Mouse (Mus musculus) midbrain, embryonic 11.5 days (tissue): ENCODE measurements around the gene Phgr1. TPM values are rescaled to one million over a fixed set of nuclear protein-coding genes. Genes with fewer than 3 reads are reported as not detected.

ENCODE experiments used
- ATAC-seq: fragments of 200-750 bp; cut with Nextera tagmentation; 2 replicates; pipeline ENCODE4 v1.8.0; 2017; ENCODE audit warnings: moderate TSS enrichment, moderate library complexity; ENCODE audit not compliant: low FRiP score
- DNase-seq: peaks from one replicate; pipeline ENCODE4 v3.0.0; 2015; ENCODE audit warnings: low spot score; ENCODE audit errors: missing footprints
- H3K27ac ChIP-seq: fragments of 300-500 bp; sonication (generic); 2 replicates; pipeline ENCODE4 v1.5.1; 2014; ENCODE audit warnings: low read depth, low read length
- H3K27me3 ChIP-seq: fragments of 300-500 bp; sonication (generic); 2 replicates; pipeline ENCODE4 v1.6.1; 2014; ENCODE audit warnings: mild to moderate bottlenecking, low read length, moderate library complexity, mixed read lengths; ENCODE audit not compliant: control insufficient read depth, insufficient read depth
- H3K36me3 ChIP-seq: fragments of 300-500 bp; sonication (generic); 2 replicates; pipeline ENCODE4 v1.6.1; 2014; ENCODE audit warnings: mild to moderate bottlenecking, low read length, moderate library complexity, mixed read lengths; ENCODE audit not compliant: control insufficient read depth, insufficient read depth
- H3K4me1 ChIP-seq: fragments of 300-500 bp; sonication (generic); 2 replicates; pipeline ENCODE4 v1.6.1; 2014; ENCODE audit warnings: low read length; ENCODE audit not compliant: control insufficient read depth, insufficient read depth
- H3K4me2 ChIP-seq: fragments of 300-500 bp; sonication (generic); 2 replicates; pipeline ENCODE4 v1.6.1; 2014; ENCODE audit warnings: mild to moderate bottlenecking, moderate library complexity
- H3K4me3 ChIP-seq: fragments of 300-500 bp; sonication (generic); 2 replicates; pipeline ENCODE4 v1.5.1; 2014; ENCODE audit warnings: low read depth, low read length
- H3K9ac ChIP-seq: fragments of 300-500 bp; sonication (generic); 2 replicates; pipeline ENCODE4 v1.6.1; 2014; ENCODE audit warnings: low read length
- H3K9me3 ChIP-seq: fragments of 300-500 bp; sonication (generic); 2 replicates; pipeline ENCODE4 v1.6.1; 2016; ENCODE audit warnings: low read length; ENCODE audit not compliant: control insufficient read depth
- WGBS: fragments of 180-500 bp; shearing (Covaris S2); extraction: QIAGEN DNeasy Blood & Tissue Kit; methylation state at CpG from one replicate; pipeline ENCODE4 v1.1.7; 2014; 5-methylcytosine and 5-hydroxymethylcytosine counted together
- polyA plus RNA-seq: library from polyadenylated mRNA; unstranded; fragments of >200 nt; fragmentation: Nextera tagmentation; extraction: Ambion mirVana; gene quantifications from 2 replicates; pipeline ENCODE4 v1.2.1, GENCODE M21; 2014

The Phgr1 gene
- polyA plus RNA-seq: not detected in 2 replicates

DNA sequence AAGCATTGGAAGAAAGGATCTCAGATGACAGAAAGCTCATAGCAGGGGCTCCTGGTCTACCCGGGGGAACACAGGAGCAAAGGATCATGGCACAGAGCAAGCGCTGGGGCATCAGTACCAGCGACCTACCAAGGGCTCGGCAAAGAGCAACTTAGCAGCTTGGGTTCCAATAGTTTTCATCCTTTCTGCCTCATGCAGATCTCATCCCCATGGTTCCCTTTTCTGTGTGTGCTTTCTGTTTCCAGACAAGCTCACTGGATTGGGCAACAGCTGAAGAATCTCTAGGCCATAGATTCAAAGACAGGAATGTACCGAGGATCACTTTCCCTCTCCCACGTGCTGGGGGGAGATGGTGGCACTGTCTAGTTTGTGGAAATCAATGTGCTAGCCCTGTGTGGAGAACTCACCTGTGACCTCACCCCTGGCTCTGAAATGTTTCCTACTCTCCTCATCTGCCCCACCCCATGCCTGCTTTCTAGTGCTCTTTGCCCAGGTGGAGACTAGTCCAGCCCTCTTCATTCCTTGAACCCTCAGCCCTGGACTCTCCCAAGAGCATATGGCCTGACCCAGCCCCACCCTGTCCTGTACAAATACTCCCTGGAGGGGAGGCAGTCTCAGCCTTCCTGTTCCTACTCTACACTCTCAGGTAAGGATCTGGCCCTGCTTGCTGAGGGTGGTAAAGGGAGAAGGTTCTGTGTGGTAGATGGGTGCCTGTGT, at the start of gene Phgr1:
TSS of gene Phgr1 (plus strand) at position 612 of the 717 bp plus-strand sequence.
- 81% methylated on average over 6 of the region's 6 CpGs for WGBS
- Histone ChIP-seq H3K4me1 (no peaks in the 10 kb centered on the region), H3K4me2 (no peak within 1 kb of the TSS), H3K27me3 (no peaks in the 10 kb centered on the region), H3K27ac (no peak within 1 kb of the TSS), H3K4me3 (no peak within 1 kb of the TSS), H3K36me3 (no peaks in the 10 kb centered on the region), H3K9me3 (no peaks in the 10 kb centered on the region), H3K9ac (no peak within 1 kb of the TSS)
- ATAC-seq (no peak), DNase-seq (no peak)

GRCm38 (mm10) chr2:118723693-118724486, 48.7 kb upstream of the Phgr1 start:
- no peaks in the 10 kb centered on the region for H3K36me3 ChIP-seq
- no peaks in the 10 kb centered on the region; the same call in 1 of the 2 replicates for H3K27me3 ChIP-seq
- ATAC-seq (no peak), DNase-seq (peak; percentile 26)
- 84% methylated on average over 15 of the region's 15 CpGs for WGBS
- 0 out of 2 replicates have a peak, but pooled peaks cover 3% of the 10 kb centered on the region for H3K4me1 ChIP-seq
- H3K4me2 ChIP-seq: no peak overlapping the region
- H3K27ac ChIP-seq: no peak overlapping the region
- H3K4me3 ChIP-seq: no peak overlapping the region
- no peak overlapping the region for H3K9ac ChIP-seq
- no peaks in the 10 kb centered on the region for H3K9me3 ChIP-seq

GRCm38 (mm10) chr2:118725511-118725910, 47.1 kb upstream of the Phgr1 start:
- H3K4me2 ChIP-seq: no peak overlapping the region
- WGBS: 85% methylated on average over 4 of the region's 4 CpGs
- no peaks in the 10 kb centered on the region for H3K9me3 ChIP-seq
- ATAC-seq: no peak
- H3K27ac ChIP-seq: no peak overlapping the region
- H3K4me1 ChIP-seq: 0 out of 2 replicates have a peak, but pooled peaks cover 3% of the 10 kb centered on the region
- no peaks in the 10 kb centered on the region for H3K36me3 ChIP-seq
- peak; percentile 8 for DNase-seq
- H3K4me3 ChIP-seq: no peak overlapping the region
- peaks cover 2% of the 10 kb centered on the region; the same call in 1 of the 2 replicates for H3K27me3 ChIP-seq
- no peak overlapping the region for H3K9ac ChIP-seq

DNA sequence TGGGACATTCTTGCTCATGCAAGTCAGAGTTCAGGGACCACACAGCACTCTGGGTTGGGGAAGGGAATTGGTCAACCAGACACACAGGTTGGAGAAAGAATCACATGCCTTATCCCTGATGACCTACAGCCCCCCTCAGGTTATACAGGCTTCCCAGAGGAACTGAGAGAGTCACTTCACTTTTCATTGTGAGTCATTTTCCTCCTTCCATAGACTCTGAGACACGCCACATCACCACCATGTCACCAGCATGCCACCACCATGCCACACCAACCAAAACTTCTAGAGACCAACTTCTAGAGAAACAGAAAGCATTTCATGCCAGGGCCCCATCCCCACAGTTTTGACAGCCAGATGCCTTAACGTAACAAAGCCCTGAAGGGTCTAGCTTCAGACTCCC, 45.7 kb upstream of the Phgr1 start:
- DNase-seq (peak; percentile 39), ATAC-seq (no peak)
- peaks cover 2% of the 10 kb centered on the region; the same call in 1 of the 2 replicates for H3K27me3 ChIP-seq
- no peak overlapping the region for H3K4me3 ChIP-seq
- H3K4me1 ChIP-seq: 0 out of 2 replicates have a peak, but pooled peaks cover 3% of the 10 kb centered on the region
- no peak overlapping the region for H3K27ac ChIP-seq
- whole genome bisulfite sequencing: 77% methylated on average over 2 of the region's 2 CpGs
- no peaks in the 10 kb centered on the region for H3K9me3 ChIP-seq
- no peak overlapping the region for H3K9ac ChIP-seq
- no peak overlapping the region for H3K4me2 ChIP-seq
- no peaks in the 10 kb centered on the region for H3K36me3 ChIP-seq

DNA sequence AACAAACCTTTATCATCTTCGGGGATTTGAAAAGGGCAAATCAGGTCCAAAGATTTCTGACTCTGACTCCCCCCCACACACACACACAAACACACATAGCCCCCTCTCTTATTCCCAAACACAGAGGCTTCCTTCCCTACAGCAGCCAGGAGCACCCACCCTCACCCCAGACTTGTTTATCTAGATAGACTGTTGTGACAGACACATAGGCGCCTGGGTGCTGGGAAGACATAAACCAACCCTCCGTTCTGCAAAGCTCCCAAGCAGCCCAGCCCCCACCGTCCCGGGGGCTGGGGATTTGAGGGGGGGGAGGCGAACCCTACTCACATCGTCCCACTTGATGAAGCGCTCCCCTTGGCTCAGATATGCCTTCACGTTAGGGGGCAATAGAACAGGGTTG, 44.7 kb upstream of the Phgr1 start:
- no peak overlapping the region for H3K4me2 ChIP-seq
- peak; percentile 68 for DNase-seq
- 31% methylated on average over 9 of the region's 9 CpGs for whole genome bisulfite sequencing
- H3K27me3 ChIP-seq: peaks cover 2% of the 10 kb centered on the region; the same call in 1 of the 2 replicates
- no peak overlapping the region for H3K27ac ChIP-seq
- ATAC-seq: no peak
- no peaks in the 10 kb centered on the region for H3K36me3 ChIP-seq
- no peak overlapping the region for H3K9ac ChIP-seq
- H3K4me3 ChIP-seq: no peak overlapping the region
- 0 out of 2 replicates have a peak, but pooled peaks cover 3% of the 10 kb centered on the region for H3K4me1 ChIP-seq
- no peaks in the 10 kb centered on the region for H3K9me3 ChIP-seq

GRCm38 (mm10) chr2:118728337-118728736, 44.2 kb upstream of the Phgr1 start, which contains the start of gene Plcb2:
TSS of gene Plcb2 (minus strand) at chr2:118728438.
- DNase-seq (peak; percentile 66), ATAC-seq (0 out of 2 replicates have a peak, but pooled peaks have one; percentile 16)
- no peak within 1 kb of the TSS for H3K4me3 ChIP-seq
- peaks cover 2% of the 10 kb centered on the region; the same call in 1 of the 2 replicates for H3K27me3 ChIP-seq
- 12% methylated on average over 7 of the region's 7 CpGs for WGBS
- H3K36me3 ChIP-seq: no peaks in the 10 kb centered on the region
- H3K4me1 ChIP-seq: 0 out of 2 replicates have a peak, but pooled peaks cover 3% of the 10 kb centered on the region
- H3K9me3 ChIP-seq: no peaks in the 10 kb centered on the region
- H3K4me2 ChIP-seq: no peak within 1 kb of the TSS
- no peak within 1 kb of the TSS; the same call in 1 of the 2 replicates for H3K9ac ChIP-seq
- no peak within 1 kb of the TSS for H3K27ac ChIP-seq

DNA sequence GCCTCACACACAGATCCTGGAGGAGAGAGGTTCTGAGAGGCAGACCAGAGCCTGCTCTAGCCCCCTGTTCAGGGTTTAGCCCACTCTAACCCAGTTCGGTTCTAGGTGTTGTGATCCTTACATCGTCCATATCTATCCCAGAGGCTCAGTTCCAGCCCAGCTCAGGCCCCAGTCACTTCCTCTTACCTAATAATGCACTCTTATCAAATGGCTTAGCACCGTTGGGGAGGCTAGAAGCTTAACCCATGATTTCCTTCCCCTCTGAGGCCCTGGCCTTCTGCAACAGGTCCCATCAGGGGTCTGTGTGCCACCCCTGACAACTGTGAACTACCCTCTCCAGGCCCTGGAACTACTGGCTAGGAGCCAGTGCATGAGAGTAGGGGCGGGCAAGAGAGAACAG, 43.4 kb upstream of the Phgr1 start:
- DNase-seq (peak; percentile 84), ATAC-seq (no peak)
- WGBS: 51% methylated on average over 4 of the region's 4 CpGs
- 0 out of 2 replicates have a peak, but pooled peaks cover 3% of the 10 kb centered on the region for H3K4me1 ChIP-seq
- no peak overlapping the region for H3K4me2 ChIP-seq
- no peak overlapping the region for H3K27ac ChIP-seq
- no peak overlapping the region for H3K9ac ChIP-seq
- H3K4me3 ChIP-seq: no peak overlapping the region
- no peaks in the 10 kb centered on the region for H3K9me3 ChIP-seq
- no peaks in the 10 kb centered on the region for H3K36me3 ChIP-seq
- H3K27me3 ChIP-seq: peaks cover 2% of the 10 kb centered on the region; the same call in 1 of the 2 replicates

DNA sequence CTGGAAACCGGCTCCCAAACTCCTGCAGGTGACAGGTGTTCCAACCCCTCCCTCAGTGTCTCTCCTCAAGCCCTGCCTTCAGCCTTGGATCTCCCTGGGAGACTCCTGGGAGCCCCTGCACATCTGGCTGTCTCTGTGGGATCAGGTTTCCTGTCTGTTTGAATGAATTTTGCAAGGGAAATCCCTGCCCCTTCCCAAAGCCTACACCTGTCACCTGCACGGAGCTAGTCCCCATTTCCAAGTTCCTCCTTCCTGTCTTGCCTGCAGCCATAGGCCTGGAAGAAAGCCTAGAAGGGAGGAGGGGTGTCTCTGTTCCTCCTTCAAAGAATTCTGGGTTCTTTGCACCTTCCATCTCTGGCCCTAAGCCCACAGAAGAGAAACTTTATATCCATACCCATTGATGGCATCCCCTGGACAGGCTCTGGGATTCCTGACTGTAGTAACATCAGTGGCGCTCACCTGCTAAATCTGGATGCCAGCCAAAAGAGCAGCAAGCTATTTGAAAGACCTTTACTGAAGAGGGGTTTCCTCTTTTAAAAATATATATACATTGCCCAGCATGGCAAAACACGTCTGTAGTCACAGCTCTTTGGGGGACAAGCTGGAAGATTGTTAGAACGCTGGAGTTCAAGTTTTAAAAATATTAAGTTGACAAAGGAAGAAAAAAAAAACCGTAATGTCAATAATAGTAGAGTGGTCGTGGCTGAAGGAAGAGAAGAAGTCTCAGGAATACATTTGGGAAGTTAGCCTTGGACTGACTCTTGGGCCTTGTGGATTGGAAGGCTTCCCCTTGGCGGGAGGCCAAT, 42.5 kb upstream of the Phgr1 start:
- Histone ChIP-seq H3K9ac (no peak overlapping the region), H3K4me1 (0 out of 2 replicates have a peak, but pooled peaks cover 3% of the 10 kb centered on the region), H3K9me3 (no peaks in the 10 kb centered on the region), H3K36me3 (no peaks in the 10 kb centered on the region), H3K4me2 (no peak overlapping the region), H3K4me3 (no peak overlapping the region), H3K27ac (no peak overlapping the region), H3K27me3 (peaks cover 2% of the 10 kb centered on the region; the same call in 1 of the 2 replicates)
- ATAC-seq (no peak), DNase-seq (peak; percentile 81)
- 22% methylated on average over 8 of the region's 8 CpGs for WGBS
